Mouse (Mus musculus) liver (tissue): ENCODE measurements around the gene Cacna1a.
A peak's percentile ranks its signal among the peaks of the same experiment; 100 is the strongest.

Experiments
- DNase-seq: peaks from one replicate; pipeline ENCODE4 v3.0.0-alpha.2; 2020; ENCODE audit warnings: mixed read lengths

Gene Cacna1a

GRCm38 (mm10) chr8:84388275-84388674 is at the start of gene Cacna1a:
Gene Cacna1a, plus strand, starts transcription at chr8:84388440.
- no peak for DNase-seq

GRCm38 (mm10) chr8:84338493-84338892 is 49.7 kb upstream of the Cacna1a start:
- no peak for DNase-seq

GRCm38 (mm10) chr8:84339320-84339719 is 48.9 kb upstream of the Cacna1a start:
- DNase-seq: no peak

- no peak for DNase-seq
Observed at GRCm38 (mm10) chr8:84339867-84340266, 48.4 kb upstream of the Cacna1a start.

GRCm38 (mm10) chr8:84340671-84341070 is 47.6 kb upstream of the Cacna1a start:
- DNase-seq: no peak

- DNase-seq: no peak
Observed at GRCm38 (mm10) chr8:84345493-84345892, 42.7 kb upstream of the Cacna1a start.

- no peak for DNase-seq
Observed at GRCm38 (mm10) chr8:84346421-84346820, 41.8 kb upstream of the Cacna1a start.

- DNase-seq: no peak
Observed at GRCm38 (mm10) chr8:84349526-84349925, 38.7 kb upstream of the Cacna1a start.

GRCm38 (mm10) chr8:84350960-84351359 is 37.3 kb upstream of the Cacna1a start:
- DNase-seq: no peak

- no peak for DNase-seq
Observed at GRCm38 (mm10) chr8:84356482-84356881, 31.8 kb upstream of the Cacna1a start.

- DNase-seq: peak; percentile 57
Observed at GRCm38 (mm10) chr8:84357631-84358371, 30.4 kb upstream of the Cacna1a start.

GRCm38 (mm10) chr8:84363428-84364134 is 24.7 kb upstream of the Cacna1a start:
- peak; percentile 71 for DNase-seq

- DNase-seq: no peak
Observed at GRCm38 (mm10) chr8:84365197-84365596, 23.0 kb upstream of the Cacna1a start.

GRCm38 (mm10) chr8:84370972-84371371 is 17.3 kb upstream of the Cacna1a start:
- no peak for DNase-seq

GRCm38 (mm10) chr8:84375038-84375437 is 13.2 kb upstream of the Cacna1a start:
- no peak for DNase-seq

GRCm38 (mm10) chr8:84375803-84376202 is 12.4 kb upstream of the Cacna1a start:
- no peak for DNase-seq

GRCm38 (mm10) chr8:84376564-84376963 is 11.7 kb upstream of the Cacna1a start:
- DNase-seq: no peak

- DNase-seq: no peak
Observed at GRCm38 (mm10) chr8:84381676-84382075, 6.6 kb upstream of the Cacna1a start.

- DNase-seq: no peak
Observed at GRCm38 (mm10) chr8:84388773-84389172, 533 bp downstream of the Cacna1a start.

GRCm38 (mm10) chr8:84389173-84389572 is 933 bp downstream of the Cacna1a start:
- no peak for DNase-seq

GRCm38 (mm10) chr8:84391611-84392010 is 3.4 kb downstream of the Cacna1a start:
- DNase-seq: no peak

GRCm38 (mm10) chr8:84395751-84396457 is 7.7 kb downstream of the Cacna1a start:
- DNase-seq: no peak
